Mouse (Mus musculus): ENCODE measurements around the gene Gas7.

The Gas7 gene

DNA sequence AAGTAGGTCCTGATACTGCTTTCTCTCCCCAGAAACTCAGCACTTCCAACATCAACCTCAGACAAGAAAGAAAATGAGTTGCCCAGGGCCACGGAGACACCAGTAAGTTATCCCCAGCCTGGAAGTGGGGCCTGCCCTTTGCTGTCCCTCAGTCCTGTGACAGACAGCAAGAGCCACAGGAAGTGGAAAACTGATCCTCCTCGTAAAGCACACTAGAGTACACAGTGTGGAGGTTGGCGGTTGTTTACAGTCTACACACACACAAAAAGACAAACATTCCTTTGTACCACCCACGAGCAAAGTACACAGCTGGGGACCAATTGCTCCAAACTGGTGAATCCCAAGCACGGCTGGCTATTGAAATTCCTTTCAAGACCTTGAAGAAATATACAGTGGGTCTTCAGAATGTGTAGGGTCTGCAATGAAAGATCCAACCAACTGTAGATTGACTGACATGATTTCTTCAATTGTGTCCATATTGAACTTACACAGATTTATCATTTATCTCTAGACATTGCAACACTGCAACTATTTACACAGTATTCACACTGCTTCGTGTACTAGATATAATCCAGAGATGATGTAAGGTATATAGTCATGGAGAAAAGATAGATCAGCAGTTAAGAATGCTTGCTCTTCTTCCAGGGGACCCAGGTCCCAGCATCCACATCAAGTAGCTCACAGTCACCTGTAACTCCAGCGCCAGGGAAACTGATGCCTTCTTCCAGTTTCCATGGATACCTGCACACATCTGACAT, 267.3 kb downstream of the Gas7 start:
- DNase-seq (ENCODE audit: low read depth) = no peak

DNA sequence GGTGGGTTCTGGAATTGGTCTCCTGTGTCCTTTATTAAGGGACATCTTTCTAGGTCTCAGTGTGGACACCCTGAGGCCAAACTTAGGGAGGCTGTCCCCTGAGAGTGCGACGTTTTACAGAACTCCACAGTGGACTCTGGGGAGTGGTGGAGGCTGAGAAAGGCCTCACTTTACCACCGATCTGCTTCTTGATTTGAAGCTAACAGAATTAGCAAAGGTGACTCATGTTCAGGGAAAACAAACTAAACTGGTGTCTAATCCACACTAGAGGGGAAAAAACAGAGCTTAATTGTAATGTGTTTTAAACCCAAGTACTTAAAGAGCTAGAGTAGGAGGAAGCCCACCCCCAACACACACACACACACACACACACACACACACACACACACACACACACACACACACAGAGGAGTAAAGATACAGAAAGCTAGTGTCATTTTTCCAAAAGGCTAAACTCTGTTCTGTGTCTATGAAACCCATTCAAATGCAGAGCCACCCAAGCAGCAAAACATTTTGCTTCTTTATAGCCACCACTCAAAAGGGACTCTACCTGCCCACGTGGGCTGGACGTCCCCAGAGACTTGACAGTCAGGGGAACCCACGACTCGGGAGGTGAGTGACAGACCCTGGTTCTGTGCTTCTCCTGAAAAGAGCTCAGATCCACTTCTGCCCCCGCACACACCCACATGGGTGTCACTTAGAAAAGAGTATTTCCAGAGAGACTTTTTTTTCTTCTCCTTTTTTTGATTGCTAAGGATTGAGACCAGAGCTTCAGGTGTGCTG, 268.2 kb downstream of the Gas7 start:
- no peak for DNase-seq (ENCODE audit: low read depth)

DNA sequence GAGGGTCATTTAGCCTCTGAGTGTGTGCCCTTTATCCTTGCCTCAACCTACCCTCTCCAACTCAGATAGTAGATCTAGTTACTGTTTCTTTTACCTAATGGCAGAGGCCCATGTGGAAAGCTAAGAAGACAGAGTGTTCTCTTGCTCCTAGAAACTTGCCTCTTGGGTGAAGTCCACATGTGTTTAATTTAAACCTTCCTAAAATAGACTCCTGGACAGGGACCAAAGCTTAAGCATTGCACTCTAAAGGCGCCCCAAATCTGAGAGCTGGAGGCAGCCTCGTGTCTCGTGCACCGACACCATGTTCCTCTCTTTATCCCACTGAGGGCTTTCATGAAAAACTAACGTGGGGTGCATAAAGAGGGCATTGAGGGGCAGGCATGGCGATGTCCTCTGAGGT, 271.9 kb downstream of the Gas7 start:
- DNase-seq (ENCODE audit: low read depth) = no peak

DNA sequence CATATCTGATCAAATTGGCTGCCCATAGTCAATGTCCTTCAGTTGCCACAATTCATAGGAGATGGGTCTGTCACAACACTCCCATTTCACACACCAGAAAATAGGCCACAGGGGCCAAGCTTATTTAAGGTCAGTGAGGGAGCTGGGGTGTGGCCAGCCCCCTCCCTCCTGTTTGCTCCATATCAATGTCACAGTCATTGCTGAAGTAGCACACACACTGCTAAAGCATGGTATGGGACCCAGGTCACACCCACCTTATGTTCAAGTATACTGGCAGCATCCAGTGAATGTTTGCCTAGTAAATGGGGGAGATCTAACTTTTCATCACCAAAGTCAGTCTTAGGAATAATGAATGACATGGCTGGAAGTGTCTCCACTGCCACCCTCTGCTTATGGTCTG, 273.5 kb downstream of the Gas7 start:
- DNase-seq (ENCODE audit: low read depth) = no peak

DNA sequence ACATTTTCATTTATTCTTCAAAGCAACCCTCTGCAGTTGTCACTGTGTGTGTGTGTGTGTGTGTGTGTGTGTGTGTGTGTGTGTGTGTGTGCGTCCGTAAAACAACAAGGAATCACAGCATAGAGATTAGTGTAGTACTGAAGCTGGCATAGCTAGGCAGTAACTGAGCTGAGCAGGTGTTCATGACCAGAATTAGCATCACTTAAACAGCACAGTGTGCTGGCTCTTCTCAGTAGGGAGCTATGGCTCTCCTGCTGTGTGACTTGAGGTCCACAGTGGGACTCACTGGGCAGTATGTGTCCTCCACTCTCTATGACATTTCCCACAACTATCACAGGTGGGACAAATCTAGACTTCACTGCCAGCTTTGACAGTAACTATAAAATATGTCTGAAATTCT, 275.8 kb downstream of the Gas7 start:
- DNase-seq (ENCODE audit: low read depth) = no peak

DNA sequence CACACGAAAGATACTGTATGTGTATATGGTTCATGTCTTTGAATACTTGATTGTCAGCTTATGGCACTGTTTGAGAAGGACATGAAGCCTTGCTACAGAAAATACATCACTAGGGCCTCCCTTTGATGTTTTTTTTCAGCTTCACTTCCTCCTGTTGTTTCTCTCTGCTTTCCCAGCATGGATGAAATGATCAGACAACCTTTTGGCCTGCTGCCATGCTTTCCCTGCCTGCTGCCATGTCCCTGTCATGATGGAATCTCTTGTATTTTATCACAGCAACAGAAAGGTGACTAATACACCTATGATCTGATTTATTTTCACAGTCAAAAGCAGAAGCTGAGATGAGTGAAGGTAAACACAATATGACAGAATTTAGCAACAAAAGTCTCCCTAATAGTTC, 278.5 kb downstream of the Gas7 start:
- DNase-seq (ENCODE audit: low read depth) = no peak

DNA sequence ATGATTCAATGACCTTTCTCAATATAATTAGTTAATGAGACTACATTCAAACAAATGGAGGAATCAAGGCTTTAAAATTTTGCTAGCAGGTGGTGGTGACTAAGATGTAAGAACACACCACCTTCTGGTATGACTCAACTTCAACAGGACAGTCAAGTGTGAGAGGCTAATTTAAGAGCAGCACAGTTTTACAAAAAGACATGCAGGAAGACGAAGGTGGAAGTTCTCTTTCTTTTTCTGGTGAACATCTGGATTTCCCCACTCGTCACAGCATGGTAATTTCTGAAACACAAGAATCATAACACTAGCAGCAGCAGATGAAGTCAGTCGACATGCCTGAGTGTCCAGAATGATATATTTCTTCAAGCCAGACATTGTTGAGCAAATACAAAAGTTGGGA, 279.4 kb downstream of the Gas7 start:
- no peak for DNase-seq (ENCODE audit: low read depth)

DNA sequence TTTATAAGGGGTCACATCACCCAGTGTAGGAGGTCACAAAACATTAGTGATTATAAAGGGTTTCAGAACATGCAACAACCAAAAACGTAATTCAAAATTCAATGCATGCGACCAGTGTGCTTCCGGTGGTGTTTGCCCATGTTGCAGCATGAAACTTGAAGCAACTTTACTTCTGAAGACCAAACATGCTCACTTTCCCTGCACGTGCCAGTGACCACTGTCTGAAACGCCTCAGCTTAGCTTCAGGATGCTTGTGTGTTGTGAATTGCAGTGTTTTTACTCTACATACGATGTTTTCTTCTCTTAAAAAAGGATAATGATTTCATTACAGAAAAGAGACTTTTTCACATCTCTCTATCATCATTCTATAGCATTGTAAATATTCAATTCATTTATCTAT, 283.1 kb downstream of the Gas7 start:
- DNase-seq (ENCODE audit: low read depth) = no peak
